Mouse (Mus musculus) bone marrow, adult 2 months (tissue): ENCODE data around the gene Sart3. TPM values are rescaled to one million over a fixed set of nuclear protein-coding genes. Genes with fewer than 3 reads are reported as not detected.

Experiments used
- H3K27ac ChIP-seq: fragments of 200-500 bp; 2 replicates; pipeline ENCODE4 v1.5.1; 2012; ENCODE audit warnings: low read depth, mild to moderate bottlenecking, control low read depth, inconsistent platforms, low read length; ENCODE audit not compliant: control insufficient read depth, poor library complexity, insufficient read depth
- H3K4me1 ChIP-seq: fragments of 200-500 bp; 2 replicates; pipeline ENCODE4 v1.6.1; 2011; ENCODE audit warnings: low read length; ENCODE audit not compliant: control insufficient read depth, insufficient read depth
- H3K4me3 ChIP-seq: fragments of 200-500 bp; replicated peaks from 2 replicates; pipeline ENCODE3; 2011; ENCODE audit warnings: mild to moderate bottlenecking, low read depth, low read length, control low read depth; ENCODE audit not compliant: control insufficient read depth
- CTCF ChIP-seq: fragments of 200-500 bp; IDR thresholded peaks from 2 replicates; pipeline ENCODE4 v1.5.1; 2011; ENCODE audit warnings: low read length, control low read depth; ENCODE audit not compliant: control insufficient read depth, insufficient read depth
- POLR2A ChIP-seq: fragments of 200-500 bp; IDR thresholded peaks from 2 replicates; pipeline ENCODE4 v1.6.1; 2011; ENCODE audit warnings: low read depth, mild to moderate bottlenecking, control low read depth, low read length, borderline replicate concordance; ENCODE audit not compliant: control insufficient read depth
- WGBS: fragments of 180-500 bp; shearing (Covaris S2); methylation state at CpG from one replicate; pipeline ENCODE4 v1.1.7; 2018; 5-methylcytosine and 5-hydroxymethylcytosine counted together
- polyA plus RNA-seq: library from polyadenylated mRNA; stranded (reverse); fragments of >200 nt; gene quantifications from 2 replicates; pipeline ENCODE4 v1.2.4, GENCODE M21; 2011; ENCODE audit warnings: low replicate concordance; ENCODE audit not compliant: missing spikeins, insufficient read depth, insufficient read length

Sart3 gene
- polyA plus RNA-seq, 1 experiment: 57.4 TPM

- Histone ChIP-seq H3K27ac (no peak overlapping the region), H3K4me3 (no peak overlapping the region), H3K4me1 (no peaks in the 10 kb centered on the region)
- 73% methylated on average over 10 of the region's 10 CpGs for WGBS
- TF ChIP-seq POLR2A (no peak), CTCF (no peak)
Observed at GRCm38 (mm10) chr5:113722224-113723013, 49.9 kb downstream of the Sart3 start.

- Histone ChIP-seq H3K27ac (no peak overlapping the region), H3K4me3 (no peak overlapping the region), H3K4me1 (no peaks in the 10 kb centered on the region)
- TF ChIP-seq POLR2A: no peak
- no peak for TF ChIP-seq CTCF
- 80% methylated on average over 8 of the region's 8 CpGs for WGBS
Observed at GRCm38 (mm10) chr5:113719221-113719661, 53.1 kb downstream of the Sart3 start.

GRCm38 (mm10) chr5:113716581-113717388 lies 55.5 kb downstream of the Sart3 start:
- Histone ChIP-seq H3K4me1 (no peaks in the 10 kb centered on the region), H3K27ac (no peak overlapping the region), H3K4me3 (no peak overlapping the region)
- no peak for TF ChIP-seq POLR2A
- no peak for TF ChIP-seq CTCF
- WGBS: 15% methylated on average over 12 of the region's 12 CpGs

- Histone ChIP-seq H3K4me3 (no peak overlapping the region), H3K4me1 (no peaks in the 10 kb centered on the region), H3K27ac (no peak overlapping the region)
- 74% methylated on average over 2 of the region's 2 CpGs for WGBS
- TF ChIP-seq CTCF (no peak), POLR2A (no peak)
Observed at GRCm38 (mm10) chr5:113712861-113713260, 59.4 kb downstream of the Sart3 start.

- H3K4me3 ChIP-seq: no peak overlapping the region
- no peaks in the 10 kb centered on the region for H3K4me1 ChIP-seq
- WGBS: 52% methylated on average over 21 of the region's 21 CpGs
Observed at GRCm38 (mm10) chr5:113703803-113704585, 68.3 kb downstream of the Sart3 start.

GRCm38 (mm10) chr5:113700388-113701023 lies 71.8 kb downstream of the Sart3 start:
- 63% methylated on average over 19 of the region's 19 CpGs for WGBS
- no peaks in the 10 kb centered on the region for H3K4me1 ChIP-seq
- H3K4me3 ChIP-seq: no peak overlapping the region
- TF ChIP-seq POLR2A (no peak), CTCF (no peak)
- no peak overlapping the region for H3K27ac ChIP-seq

More at GRCm38 (mm10) chr5:113703803-113704585, 68.3 kb downstream of the Sart3 start:
- no peak for TF ChIP-seq POLR2A
- H3K27ac ChIP-seq: no peak overlapping the region

GRCm38 (mm10) chr5:113694415-113694814 lies 77.9 kb downstream of the Sart3 start:
- 58% methylated on average over 5 of the region's 5 CpGs for WGBS
- no peak overlapping the region for H3K4me3 ChIP-seq
- H3K4me1 ChIP-seq: no peaks in the 10 kb centered on the region
- no peak overlapping the region for H3K27ac ChIP-seq
- TF ChIP-seq POLR2A (no peak), CTCF (no peak)
